Mouse (Mus musculus) intestine, embryonic 15.5 days (tissue): ENCODE results near the gene Aup1. TPM values are rescaled to one million over a fixed set of nuclear protein-coding genes. Genes with fewer than 3 reads are reported as not detected.

Experiments
- ATAC-seq: fragments of 200-750 bp; cut with Nextera tagmentation; 2 replicates; pipeline ENCODE4 v1.8.0; 2017; ENCODE audit warnings: moderate TSS enrichment, moderate library complexity
- H3K27ac ChIP-seq: fragments of 300-500 bp; sonication (generic); 2 replicates; pipeline ENCODE4 v1.5.1; 2015; ENCODE audit warnings: mild to moderate bottlenecking, inconsistent platforms
- H3K27me3 ChIP-seq: fragments of 300-500 bp; sonication (generic); replicated peaks from 2 replicates; pipeline ENCODE4 v1.6.1; 2015; ENCODE audit warnings: inconsistent platforms
- H3K36me3 ChIP-seq: fragments of 300-500 bp; sonication (generic); 2 replicates; pipeline ENCODE4 v1.6.1; 2015; ENCODE audit warnings: inconsistent platforms
- H3K4me1 ChIP-seq: fragments of 300-500 bp; sonication (generic); replicated peaks from 2 replicates; pipeline ENCODE4 v1.6.1; 2015; ENCODE audit warnings: inconsistent platforms
- H3K4me2 ChIP-seq: fragments of 300-500 bp; sonication (generic); replicated peaks from 2 replicates; pipeline ENCODE4 v1.6.1; 2015; ENCODE audit warnings: mild to moderate bottlenecking, inconsistent platforms
- H3K4me3 ChIP-seq: fragments of 300-500 bp; sonication (generic); replicated peaks from 2 replicates; pipeline ENCODE4 v1.5.1; 2015; ENCODE audit warnings: inconsistent platforms
- H3K9ac ChIP-seq: fragments of 300-500 bp; sonication (generic); 2 replicates; pipeline ENCODE4 v1.6.1; 2015; ENCODE audit warnings: inconsistent platforms
- H3K9me3 ChIP-seq: fragments of 300-500 bp; sonication (generic); 2 replicates; pipeline ENCODE4 v1.6.1; 2016; ENCODE audit warnings: inconsistent platforms
- WGBS: fragments of 180-500 bp; shearing (Covaris S2); methylation state at CpG from one replicate; pipeline ENCODE4 v1.1.7; 2015; 5-methylcytosine and 5-hydroxymethylcytosine counted together
- polyA plus RNA-seq: library from polyadenylated mRNA; unstranded; fragments of >200 nt; fragmentation: Nextera tagmentation; extraction: Ambion mirVana; gene quantifications from 2 replicates; pipeline ENCODE4 v1.2.1, GENCODE M21; 2015

Gene Aup1
- 212 and 228 TPM in 2 replicates for polyA plus RNA-seq

DNA sequence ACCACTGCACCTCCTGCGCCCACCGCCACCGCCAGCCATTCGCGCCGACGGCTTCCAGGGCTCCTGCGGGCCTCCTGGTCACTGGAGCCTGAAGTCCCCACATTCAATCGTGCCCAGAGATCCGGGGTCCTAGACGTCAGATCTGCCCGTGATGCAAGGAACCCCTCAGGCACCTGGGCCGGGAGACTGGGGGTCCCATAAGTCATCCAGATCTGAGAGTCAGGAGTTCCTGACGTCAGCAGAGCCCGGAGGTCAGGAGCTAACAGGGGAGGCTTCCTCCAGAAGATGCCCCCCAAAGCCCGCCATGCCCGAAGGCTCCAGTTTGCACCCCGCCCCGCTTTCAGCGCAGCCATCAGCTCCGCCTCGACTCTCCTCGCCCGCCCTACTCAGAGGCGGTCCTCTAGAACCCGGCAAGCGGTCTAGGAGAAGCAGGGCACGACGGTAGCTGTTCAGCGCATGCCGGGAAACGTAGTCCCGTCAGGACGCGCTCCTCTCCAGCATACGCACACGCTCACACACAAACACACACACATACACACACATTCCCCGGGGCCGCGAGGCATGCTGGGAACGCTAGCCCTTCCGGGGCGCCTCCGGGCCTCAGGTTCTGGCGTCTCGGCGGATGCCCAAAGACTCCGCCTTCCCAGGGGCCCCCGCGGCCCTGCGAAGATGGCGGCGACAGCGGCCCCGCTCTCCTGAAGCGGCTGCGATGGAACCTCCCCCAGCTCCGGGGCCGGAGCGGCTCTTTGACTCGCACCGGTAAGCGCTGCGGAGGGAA, at the start of gene Aup1:
Aup1 (plus strand) TSS at position 448 of the 778 bp plus-strand sequence.
- peak within 1 kb of the TSS; percentile 93 for H3K4me2 ChIP-seq
- peak within 1 kb of the TSS; percentile 96 for H3K4me3 ChIP-seq
- H3K36me3 ChIP-seq = peaks cover 15% of the 10 kb centered on the region; the same call in 1 of the 2 replicates
- H3K9ac ChIP-seq = peak within 1 kb of the TSS; percentile 95
- peak; percentile 95 for ATAC-seq
- H3K4me1 ChIP-seq = peaks cover 28% of the 10 kb centered on the region
- H3K27me3 ChIP-seq = no peaks in the 10 kb centered on the region
- peak within 1 kb of the TSS; percentile 85 for H3K27ac ChIP-seq
- under 1% methylated on average over 62 of the region's 64 CpGs for WGBS
- H3K9me3 ChIP-seq = no peaks in the 10 kb centered on the region

DNA sequence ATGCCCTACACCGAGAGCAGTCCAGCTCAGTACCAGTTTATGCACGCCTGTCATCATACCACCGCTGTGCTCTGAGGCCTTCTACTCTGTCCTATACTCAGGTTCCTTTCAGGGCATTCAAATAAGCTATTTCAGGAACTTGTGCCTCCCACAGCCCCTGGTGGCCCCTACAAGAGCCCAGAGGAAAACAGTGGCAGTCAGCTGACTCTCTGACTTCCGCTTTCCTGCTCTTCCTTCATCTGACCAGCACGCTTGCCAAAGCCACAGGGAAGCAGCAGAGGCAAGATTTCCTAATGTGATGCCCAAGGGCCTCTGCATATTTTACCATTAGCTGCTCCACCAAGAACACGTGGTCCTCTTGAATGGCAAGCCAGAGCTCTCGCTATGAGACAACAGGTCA, 49.4 kb upstream of the Aup1 start:
- H3K4me2 ChIP-seq = no peak overlapping the region
- H3K4me1 ChIP-seq = no peaks in the 10 kb centered on the region
- no peak overlapping the region for H3K9ac ChIP-seq
- H3K27ac ChIP-seq = no peak overlapping the region
- ATAC-seq = no peak
- whole genome bisulfite sequencing = 64% methylated on average over 7 of the region's 7 CpGs
- no peaks in the 10 kb centered on the region for H3K36me3 ChIP-seq
- H3K27me3 ChIP-seq = no peaks in the 10 kb centered on the region
- H3K9me3 ChIP-seq = no peaks in the 10 kb centered on the region
- no peak overlapping the region for H3K4me3 ChIP-seq

DNA sequence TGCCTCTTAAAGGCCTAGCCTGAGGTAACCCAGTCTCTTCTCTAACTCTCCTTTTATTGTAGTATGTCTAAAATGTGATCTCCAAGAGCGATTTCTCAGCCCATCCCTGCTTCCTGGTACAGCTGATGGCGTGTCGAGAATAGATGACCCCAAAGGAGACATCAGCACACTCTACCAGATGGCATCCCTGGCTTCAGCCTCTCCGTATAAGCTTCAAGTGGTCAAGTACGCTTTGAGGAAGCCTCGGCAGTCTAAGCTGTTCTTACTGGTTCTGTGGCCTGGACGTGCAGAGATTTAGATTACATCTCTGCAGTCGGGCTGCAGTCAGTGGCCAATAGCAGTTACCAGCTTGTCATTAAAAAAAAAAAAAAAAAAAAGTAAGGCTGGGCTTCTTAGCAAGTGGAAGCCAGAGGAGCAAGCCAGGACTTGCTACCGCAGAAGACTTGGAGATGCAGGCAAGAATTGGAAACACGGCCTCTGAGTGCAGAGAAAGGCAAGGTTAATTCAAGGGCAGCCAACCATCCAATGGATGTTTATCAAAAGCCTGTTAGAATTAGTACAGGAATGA, 48.8 kb upstream of the Aup1 start:
- 79% methylated on average over 10 of the region's 10 CpGs for WGBS
- Histone ChIP-seq H3K9me3 (no peaks in the 10 kb centered on the region), H3K27ac (no peak overlapping the region), H3K9ac (no peak overlapping the region), H3K4me3 (no peak overlapping the region), H3K4me2 (no peak overlapping the region), H3K27me3 (no peaks in the 10 kb centered on the region), H3K36me3 (no peaks in the 10 kb centered on the region), H3K4me1 (no peaks in the 10 kb centered on the region)
- no peak for ATAC-seq

DNA sequence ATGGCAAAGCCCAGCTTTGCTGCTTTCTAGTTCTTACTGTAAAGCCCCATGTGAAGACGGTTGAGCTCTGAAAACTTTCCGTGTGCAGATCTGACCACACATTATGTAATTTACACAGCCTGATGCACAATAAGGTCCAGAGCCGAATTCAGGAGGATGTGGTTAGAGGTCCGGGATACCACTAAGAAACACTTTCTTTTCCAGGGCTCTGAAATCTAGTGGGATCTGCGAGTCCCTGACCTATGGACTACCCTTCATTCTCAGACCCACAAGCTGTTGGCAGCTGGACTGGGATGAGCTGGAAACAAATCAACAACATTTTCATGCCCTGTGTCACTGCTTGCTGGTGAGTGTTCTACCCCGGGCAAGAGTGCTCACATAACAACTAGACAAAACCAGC, 48.2 kb upstream of the Aup1 start:
- no peaks in the 10 kb centered on the region for H3K4me1 ChIP-seq
- no peak overlapping the region for H3K9ac ChIP-seq
- WGBS = 84% methylated on average over 6 of the region's 6 CpGs
- H3K4me3 ChIP-seq = no peak overlapping the region
- no peak overlapping the region for H3K4me2 ChIP-seq
- H3K27ac ChIP-seq = no peak overlapping the region
- no peak for ATAC-seq
- no peaks in the 10 kb centered on the region for H3K27me3 ChIP-seq
- H3K36me3 ChIP-seq = no peaks in the 10 kb centered on the region
- no peaks in the 10 kb centered on the region for H3K9me3 ChIP-seq

DNA sequence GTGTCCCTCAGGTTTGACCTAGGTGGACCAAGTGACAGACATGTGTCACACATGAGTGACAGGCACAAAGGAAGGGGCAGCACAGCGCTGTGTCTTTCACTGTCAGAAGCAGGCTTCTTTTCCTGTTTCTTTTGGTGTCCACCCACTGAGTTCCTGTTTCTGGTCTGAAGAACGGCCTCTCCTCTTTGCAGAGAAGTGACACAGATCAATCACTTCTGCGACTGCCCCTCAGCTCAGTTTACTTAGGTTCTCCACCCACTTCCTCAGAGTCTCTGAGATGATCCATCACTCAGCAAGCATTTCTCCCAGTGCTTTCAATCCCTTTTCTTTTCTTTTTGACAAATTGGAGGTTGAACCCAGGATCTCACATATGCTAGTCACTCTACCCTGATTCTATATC, 45.7 kb upstream of the Aup1 start:
- H3K9me3 ChIP-seq = no peaks in the 10 kb centered on the region
- H3K27ac ChIP-seq = no peak overlapping the region
- no peak overlapping the region for H3K9ac ChIP-seq
- no peaks in the 10 kb centered on the region for H3K36me3 ChIP-seq
- no peak overlapping the region for H3K4me2 ChIP-seq
- no peaks in the 10 kb centered on the region for H3K4me1 ChIP-seq
- WGBS = 46% methylated on average over 3 of the region's 3 CpGs
- H3K4me3 ChIP-seq = no peak overlapping the region
- H3K27me3 ChIP-seq = no peaks in the 10 kb centered on the region
- no peak for ATAC-seq

DNA sequence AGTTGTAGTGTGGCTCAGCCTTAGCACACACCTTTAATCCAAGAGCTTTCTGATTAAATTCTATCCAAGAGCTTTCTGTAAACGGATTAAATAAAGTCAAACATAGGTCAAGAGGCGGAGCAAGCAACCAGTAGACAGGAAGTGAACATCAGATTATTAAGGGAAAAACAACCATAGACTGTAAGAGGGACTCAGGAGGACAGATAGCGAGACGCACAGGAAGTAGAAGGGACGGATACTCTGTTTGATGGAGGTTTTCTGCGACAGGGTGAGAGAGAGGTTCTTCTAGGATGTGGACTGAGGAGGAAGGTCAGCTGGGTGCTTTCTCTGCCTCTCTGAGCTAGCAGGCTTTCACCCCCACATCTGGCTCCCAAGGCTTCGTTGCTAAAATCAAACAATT, 44.3 kb upstream of the Aup1 start:
- H3K4me1 ChIP-seq = no peaks in the 10 kb centered on the region
- H3K27me3 ChIP-seq = no peaks in the 10 kb centered on the region
- 56% methylated on average over 7 of the region's 7 CpGs for WGBS
- H3K4me3 ChIP-seq = no peak overlapping the region
- no peaks in the 10 kb centered on the region for H3K9me3 ChIP-seq
- no peaks in the 10 kb centered on the region for H3K36me3 ChIP-seq
- no peak for ATAC-seq
- no peak overlapping the region for H3K4me2 ChIP-seq
- H3K9ac ChIP-seq = no peak overlapping the region
- H3K27ac ChIP-seq = no peak overlapping the region

DNA sequence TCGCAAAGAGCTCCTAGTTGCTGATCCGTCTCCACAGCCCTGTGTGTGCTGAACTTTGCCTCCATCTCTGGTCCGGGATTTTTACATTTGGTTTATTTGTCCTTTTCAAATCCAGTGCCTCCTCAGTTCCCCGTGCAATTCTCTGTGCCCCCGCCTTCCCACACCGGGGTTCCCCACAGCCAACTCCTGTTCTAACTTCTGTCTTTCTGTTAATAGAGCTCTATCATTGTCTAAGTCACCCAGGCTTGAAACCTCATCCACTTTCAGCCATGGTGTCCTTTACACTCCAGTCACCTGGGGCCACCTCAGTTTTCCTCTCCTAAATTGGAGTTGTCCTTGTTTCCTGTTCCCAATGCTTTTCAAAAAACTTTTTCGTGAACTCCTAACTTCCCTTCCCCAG, 43.1 kb upstream of the Aup1 start:
- H3K4me1 ChIP-seq = no peaks in the 10 kb centered on the region
- no peak overlapping the region for H3K4me2 ChIP-seq
- no peak overlapping the region for H3K27ac ChIP-seq
- WGBS = 84% methylated on average over 7 of the region's 7 CpGs
- H3K4me3 ChIP-seq = no peak overlapping the region
- H3K9ac ChIP-seq = no peak overlapping the region
- no peaks in the 10 kb centered on the region for H3K36me3 ChIP-seq
- ATAC-seq = no peak
- no peaks in the 10 kb centered on the region for H3K9me3 ChIP-seq
- H3K27me3 ChIP-seq = no peaks in the 10 kb centered on the region

DNA sequence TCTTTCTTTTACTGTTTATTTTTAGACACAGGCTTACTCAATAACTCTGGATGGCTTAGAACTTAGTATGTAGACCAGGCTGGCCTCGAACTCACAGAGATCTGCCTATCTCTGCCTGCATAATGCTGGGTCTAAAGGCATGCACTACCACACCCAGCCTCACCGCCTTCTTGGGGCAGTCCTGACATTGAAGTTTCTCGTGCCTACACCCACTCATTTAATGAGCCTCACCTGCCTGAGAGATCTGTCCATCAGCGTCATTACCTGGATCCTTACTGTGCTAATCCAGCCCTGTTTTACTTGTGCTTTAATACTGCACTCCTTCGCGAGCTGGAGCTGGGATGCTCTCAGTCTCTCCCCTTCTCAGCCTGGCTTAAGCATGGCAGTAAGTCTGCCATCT, 42.6 kb upstream of the Aup1 start:
- no peaks in the 10 kb centered on the region for H3K36me3 ChIP-seq
- H3K9ac ChIP-seq = no peak overlapping the region
- 74% methylated on average over 6 of the region's 6 CpGs for WGBS
- no peaks in the 10 kb centered on the region for H3K27me3 ChIP-seq
- no peak overlapping the region for H3K4me2 ChIP-seq
- peaks cover 1% of the 10 kb centered on the region; the same call in 1 of the 2 replicates for H3K4me1 ChIP-seq
- ATAC-seq = no peak
- no peak overlapping the region for H3K27ac ChIP-seq
- H3K4me3 ChIP-seq = no peak overlapping the region
- H3K9me3 ChIP-seq = no peaks in the 10 kb centered on the region

DNA sequence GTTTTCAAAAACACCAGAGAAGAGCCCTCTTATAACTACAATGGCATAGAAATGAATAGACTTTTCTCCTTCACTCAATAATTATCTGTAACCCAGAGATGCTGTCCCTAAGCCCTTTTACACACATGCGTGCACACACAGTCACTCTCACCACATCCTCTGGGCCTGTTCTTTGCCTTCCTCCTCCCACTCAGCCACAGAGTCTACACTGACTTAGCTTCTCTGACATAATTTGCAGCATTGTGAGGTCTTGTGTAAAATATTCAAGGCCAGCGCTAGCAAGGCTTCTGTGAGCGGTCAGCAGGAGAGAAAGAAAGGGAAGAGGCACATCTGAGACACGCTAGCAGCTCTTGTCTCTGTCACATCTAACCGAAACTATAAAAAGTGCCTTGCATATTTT, 40.9 kb upstream of the Aup1 start:
- peaks cover 2% of the 10 kb centered on the region; the same call in 1 of the 2 replicates for H3K4me1 ChIP-seq
- H3K27me3 ChIP-seq = no peaks in the 10 kb centered on the region
- 77% methylated on average over 5 of the region's 5 CpGs for WGBS
- H3K36me3 ChIP-seq = no peaks in the 10 kb centered on the region
- no peaks in the 10 kb centered on the region for H3K9me3 ChIP-seq
- no peak overlapping the region for H3K4me2 ChIP-seq
- no peak overlapping the region for H3K4me3 ChIP-seq
- ATAC-seq = no peak
- no peak overlapping the region for H3K27ac ChIP-seq
- H3K9ac ChIP-seq = no peak overlapping the region

DNA sequence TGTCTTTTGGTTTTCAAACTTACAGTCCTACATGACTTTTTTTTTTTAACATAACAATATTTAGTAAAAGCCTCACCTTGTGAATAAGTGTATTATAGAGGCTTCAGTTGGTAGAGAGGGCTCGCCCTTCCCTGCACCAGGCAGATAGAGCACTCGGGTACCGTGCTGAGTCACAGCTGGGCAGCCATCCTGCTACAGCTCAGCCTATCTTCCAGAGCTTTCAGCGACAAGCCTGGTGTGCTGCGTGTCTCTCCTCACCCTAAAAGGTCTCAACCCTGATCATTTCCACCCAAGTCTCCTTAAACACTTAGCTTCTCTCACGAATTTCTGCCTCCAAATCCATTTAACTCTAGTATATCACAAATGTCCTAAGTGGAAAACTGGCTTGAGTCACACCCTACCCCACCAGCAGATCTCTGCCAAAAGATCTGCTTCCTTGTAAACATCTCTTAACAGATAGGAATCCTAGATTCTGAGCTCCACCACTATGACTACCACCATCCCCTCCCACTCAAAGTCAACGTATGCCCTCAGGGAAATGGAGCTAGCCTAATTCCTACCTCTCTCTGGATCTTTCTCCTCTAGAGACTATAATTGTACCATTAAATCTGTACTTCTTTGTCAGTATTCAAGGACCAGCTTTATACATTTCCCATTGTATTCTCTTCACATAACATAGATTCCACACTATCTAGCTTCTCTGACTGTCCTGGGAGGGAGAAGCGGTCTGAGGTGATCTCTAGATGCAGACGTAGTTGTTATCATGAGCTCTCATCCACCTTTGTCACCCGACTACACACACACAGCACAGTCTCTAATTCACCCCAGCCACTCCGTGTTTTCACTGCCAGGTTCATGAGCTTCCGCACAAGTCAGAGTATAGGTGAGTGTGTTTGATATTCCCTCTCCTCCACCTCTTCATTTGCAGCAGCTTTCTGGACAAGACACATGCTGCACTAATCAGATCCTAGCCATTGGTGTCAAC, 39.5 kb upstream of the Aup1 start:
- no peak overlapping the region for H3K4me2 ChIP-seq
- no peaks in the 10 kb centered on the region for H3K36me3 ChIP-seq
- H3K4me3 ChIP-seq = no peak overlapping the region
- no peaks in the 10 kb centered on the region for H3K9me3 ChIP-seq
- ATAC-seq = peak; percentile 82
- peaks cover 2% of the 10 kb centered on the region; the same call in 1 of the 2 replicates for H3K4me1 ChIP-seq
- no peaks in the 10 kb centered on the region for H3K27me3 ChIP-seq
- H3K9ac ChIP-seq = no peak overlapping the region
- no peak overlapping the region for H3K27ac ChIP-seq
- 65% methylated on average over 12 of the region's 12 CpGs for WGBS

DNA sequence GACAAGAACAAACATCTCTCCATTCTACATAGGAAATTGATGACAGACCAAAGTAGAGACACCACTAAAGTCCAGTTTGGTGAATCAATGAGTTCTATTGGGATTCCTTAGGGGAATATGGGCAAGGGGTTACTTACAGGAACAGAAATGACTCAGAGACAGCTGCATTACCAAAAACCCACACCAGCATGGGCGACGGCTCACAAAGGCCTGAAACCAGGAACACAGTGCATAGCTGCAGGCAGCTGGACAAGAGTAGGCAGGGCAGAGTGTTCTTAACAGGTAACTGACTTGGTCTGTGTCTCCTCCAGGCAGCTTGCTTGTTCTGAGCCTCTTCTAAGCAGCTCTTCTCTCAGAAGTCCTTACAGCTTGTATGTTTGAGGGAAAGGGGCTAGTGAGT, 38.6 kb upstream of the Aup1 start:
- Histone ChIP-seq H3K27ac (no peak overlapping the region), H3K27me3 (no peaks in the 10 kb centered on the region), H3K9ac (no peak overlapping the region)

DNA sequence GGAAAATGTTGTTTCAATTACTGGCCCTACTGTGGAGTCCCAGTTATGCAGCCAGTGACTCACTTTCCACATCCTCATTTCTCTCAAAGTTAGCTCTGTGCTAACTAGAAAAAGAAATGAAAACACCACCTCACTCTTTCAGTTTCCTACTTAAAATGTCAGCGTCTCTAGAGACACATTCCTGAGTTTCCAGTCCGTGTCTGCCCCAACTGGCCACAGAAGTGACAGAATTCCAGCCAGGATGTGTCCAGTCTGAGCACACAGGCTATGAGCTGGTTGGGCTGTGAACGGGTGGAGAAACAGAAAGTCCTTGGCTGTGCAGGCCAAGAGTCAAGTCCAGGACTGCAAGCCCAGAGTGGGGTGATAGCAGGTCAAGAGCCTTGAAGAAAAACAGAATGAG, 37.1 kb upstream of the Aup1 start:
- Histone ChIP-seq H3K9me3 (no peaks in the 10 kb centered on the region), H3K27me3 (no peaks in the 10 kb centered on the region), H3K4me1 (peaks cover 2% of the 10 kb centered on the region; the same call in 1 of the 2 replicates), H3K4me3 (no peak overlapping the region), H3K27ac (no peak overlapping the region), H3K4me2 (no peak overlapping the region), H3K36me3 (no peaks in the 10 kb centered on the region), H3K9ac (no peak overlapping the region)
- WGBS = 58% methylated on average over 3 of the region's 3 CpGs
- no peak for ATAC-seq

More for the DNA sequence above, 38.6 kb upstream of the Aup1 start:
- Histone ChIP-seq H3K36me3 (no peaks in the 10 kb centered on the region), H3K4me1 (peaks cover 2% of the 10 kb centered on the region; the same call in 1 of the 2 replicates), H3K9me3 (no peaks in the 10 kb centered on the region), H3K4me3 (no peak overlapping the region), H3K4me2 (no peak overlapping the region)
- WGBS = 88% methylated on average over 2 of the region's 2 CpGs
- ATAC-seq = no peak
